Mouse (Mus musculus) MEL (cell line): Measurements from ENCODE around the gene Etfdh. TPM values are rescaled to one million over a fixed set of nuclear protein-coding genes. Genes with fewer than 3 reads are reported as not detected.

Source experiments
- DNase-seq: peaks from one replicate; pipeline ENCODE4 v3.0.0; 2011; ENCODE audit warnings: low read depth, low spot score
- H3K27ac ChIP-seq: 2 replicates; pipeline ENCODE4 v1.5.1; 2012; ENCODE audit warnings: low read depth, mild to moderate bottlenecking, control low read depth, low read length, moderate library complexity; ENCODE audit not compliant: control insufficient read depth
- H3K27me3 ChIP-seq, 2 experiments: fragments of 150-350 bp in 1 of 2; sonication (generic) in 1 of 2; 2 replicates each; pipeline ENCODE4 v1.6.1; 2012; ENCODE audit warnings: low read length in 2 of 2, mild to moderate bottlenecking in 2 of 2, improper control_type of control experiment in 1 of 2, moderate library complexity in 1 of 2; ENCODE audit not compliant: insufficient read depth in 2 of 2, control insufficient read depth in 1 of 2
- H3K36me3 ChIP-seq, 2 experiments: 2 replicates each; pipeline ENCODE4 v1.6.1; 2012 to 2014; ENCODE audit warnings: low read length in 2 of 2, improper control_type of control experiment in 1 of 2, inconsistent platforms in 1 of 2, mild to moderate bottlenecking in 1 of 2; ENCODE audit not compliant: insufficient read depth in 2 of 2, control insufficient read depth in 1 of 2
- H3K4me1 ChIP-seq, 2 experiments: fragments of 150-350 bp in 1 of 2; sonication (generic) in 1 of 2; 2 replicates each; pipeline ENCODE4 v1.6.1; 2012; ENCODE audit warnings: low read length in 2 of 2, improper control_type of control experiment in 1 of 2, mild to moderate bottlenecking in 1 of 2; ENCODE audit not compliant: insufficient read depth in 2 of 2, control insufficient read depth in 1 of 2
- H3K4me3 ChIP-seq, 2 experiments: fragments of 150-350 bp in 1 of 2; sonication (generic) in 1 of 2; 2 replicates each; pipeline ENCODE4 v1.5.1; 2012; ENCODE audit warnings: low read depth in 2 of 2, low read length in 2 of 2, mild to moderate bottlenecking in 2 of 2, moderate library complexity in 2 of 2, control low read depth in 1 of 2, improper control_type of control experiment in 1 of 2; ENCODE audit not compliant: control insufficient read depth in 1 of 2, insufficient read depth in 1 of 2
- H3K79me2 ChIP-seq: 2 replicates; pipeline ENCODE4 v1.6.1; 2012; ENCODE audit warnings: mild to moderate bottlenecking, low read length, moderate library complexity; ENCODE audit not compliant: control insufficient read depth, poor library complexity, insufficient read depth
- H3K9ac ChIP-seq: 2 replicates; pipeline ENCODE4 v1.6.1; 2012; ENCODE audit warnings: low read depth, mild to moderate bottlenecking, control low read depth, low read length, moderate library complexity; ENCODE audit not compliant: control insufficient read depth, poor library complexity, severe bottlenecking
- H3K9me3 ChIP-seq: fragments of 150-350 bp; sonication (generic); replicated peaks from 2 replicates; pipeline ENCODE4 v1.6.1; 2012; ENCODE audit warnings: mild to moderate bottlenecking, low read length, improper control_type of control experiment, moderate library complexity; ENCODE audit not compliant: insufficient read depth
- BHLHE40 ChIP-seq: IDR thresholded peaks from 2 replicates; pipeline ENCODE4 v1.6.1; 2012; ENCODE audit warnings: low read depth, mild to moderate bottlenecking, inconsistent platforms, low read length, improper control_type of control experiment, borderline replicate concordance
- CTCF ChIP-seq, 3 experiments: IDR thresholded peaks in 2 of 3; conservative IDR thresholded peaks in 1 of 3; 2 replicates each; pipeline ENCODE4 v1.5.1; 2011 to 2012; ENCODE audit warnings: low read length in 3 of 3, low read depth in 2 of 3, mild to moderate bottlenecking in 2 of 3, improper control_type of control experiment in 1 of 3, inconsistent platforms in 1 of 3, mixed read lengths in 1 of 3, moderate library complexity in 1 of 3; ENCODE audit not compliant: control insufficient read depth in 1 of 3, insufficient read depth in 1 of 3, poor library complexity in 1 of 3, severe bottlenecking in 1 of 3
- ELF1 ChIP-seq: IDR thresholded peaks from 2 replicates; pipeline ENCODE4 v1.6.1; 2014; ENCODE audit warnings: low read depth, mild to moderate bottlenecking, inconsistent platforms, low read length, improper control_type of control experiment, moderate library complexity
- ETS1 ChIP-seq: IDR thresholded peaks from 2 replicates; pipeline ENCODE4 v1.6.1; 2012; ENCODE audit warnings: low read depth, mild to moderate bottlenecking, inconsistent platforms, low read length, improper control_type of control experiment, moderate library complexity
- GABPA ChIP-seq: IDR thresholded peaks from 2 replicates; pipeline ENCODE4 v1.6.1; 2012; ENCODE audit warnings: low read depth, mild to moderate bottlenecking, inconsistent platforms, low read length, improper control_type of control experiment, moderate library complexity
- GATA1 ChIP-seq: IDR thresholded peaks from 2 replicates; pipeline ENCODE4 v1.6.1; 2011; ENCODE audit warnings: low read depth, low read length, improper control_type of control experiment
- HCFC1 ChIP-seq: IDR thresholded peaks from 2 replicates; pipeline ENCODE4 v1.6.1; 2012; ENCODE audit warnings: low read depth, mild to moderate bottlenecking, inconsistent platforms, low read length, improper control_type of control experiment, moderate library complexity
- MAX ChIP-seq: IDR thresholded peaks from 2 replicates; pipeline ENCODE4 v1.6.1; 2011; ENCODE audit warnings: low read length, improper control_type of control experiment
- MAZ ChIP-seq: IDR thresholded peaks from 2 replicates; pipeline ENCODE4 v1.6.1; 2012; ENCODE audit warnings: low read depth, mild to moderate bottlenecking, inconsistent platforms, low read length, improper control_type of control experiment
- MXI1 ChIP-seq: IDR thresholded peaks from 2 replicates; pipeline ENCODE4 v1.6.1; 2011; ENCODE audit warnings: mild to moderate bottlenecking, low read depth, low read length, improper control_type of control experiment
- MYB ChIP-seq: IDR thresholded peaks from 2 replicates; pipeline ENCODE4 v1.6.1; 2011; ENCODE audit warnings: mild to moderate bottlenecking, low read depth, low read length, improper control_type of control experiment
- MYC ChIP-seq: IDR thresholded peaks from 2 replicates; pipeline ENCODE4 v1.6.1; 2011; ENCODE audit warnings: low read depth, mild to moderate bottlenecking, low read length, improper control_type of control experiment, moderate library complexity
- NRF1 ChIP-seq: IDR thresholded peaks from 2 replicates; pipeline ENCODE4 v1.6.1; 2014; ENCODE audit warnings: low read depth, mild to moderate bottlenecking, inconsistent platforms, low read length, improper control_type of control experiment, moderate library complexity; ENCODE audit not compliant: poor library complexity, insufficient read depth, severe bottlenecking
- POLR2A ChIP-seq, 2 experiments: IDR thresholded peaks; 2 replicates each; pipeline ENCODE4 v1.6.1; 2011 to 2012; ENCODE audit warnings: low read length in 2 of 2, mild to moderate bottlenecking in 2 of 2, control low read depth in 1 of 2, improper control_type of control experiment in 1 of 2, low read depth in 1 of 2, moderate library complexity in 1 of 2; ENCODE audit not compliant: control insufficient read depth in 1 of 2, insufficient read depth in 1 of 2, poor library complexity in 1 of 2
- POLR2AphosphoS2 ChIP-seq: IDR thresholded peaks from 2 replicates; pipeline ENCODE4 v1.6.1; 2011; ENCODE audit warnings: low read length, improper control_type of control experiment
- RAD21 ChIP-seq: IDR thresholded peaks from 2 replicates; pipeline ENCODE4 v1.6.1; 2011; ENCODE audit warnings: mild to moderate bottlenecking, low read depth, low read length, improper control_type of control experiment
- SIN3A ChIP-seq: IDR thresholded peaks from 2 replicates; pipeline ENCODE4 v1.6.1; 2012; ENCODE audit warnings: low read length, improper control_type of control experiment, inconsistent platforms
- SMC3 ChIP-seq: IDR thresholded peaks from 2 replicates; pipeline ENCODE4 v1.6.1; 2011; ENCODE audit warnings: low read depth, low read length, improper control_type of control experiment
- TBP ChIP-seq: IDR thresholded peaks from 2 replicates; pipeline ENCODE4 v1.8.0; 2011; ENCODE audit warnings: low read depth, low read length, improper control_type of control experiment
- TCF12 ChIP-seq: IDR thresholded peaks from 2 replicates; pipeline ENCODE4 v1.6.1; 2014; ENCODE audit warnings: low read depth, mild to moderate bottlenecking, inconsistent platforms, low read length, improper control_type of control experiment, moderate library complexity
- USF1 ChIP-seq: IDR thresholded peaks from 2 replicates; pipeline ENCODE4 v1.6.1; 2014; ENCODE audit warnings: low read depth, mild to moderate bottlenecking, inconsistent platforms, low read length, improper control_type of control experiment, moderate library complexity
- USF2 ChIP-seq, 2 experiments: IDR thresholded peaks; 2 replicates each; pipeline ENCODE4 v1.6.1; 2011 to 2012; ENCODE audit warnings: improper control_type of control experiment in 2 of 2, low read length in 2 of 2, borderline replicate concordance in 1 of 2, inconsistent platforms in 1 of 2, low read depth in 1 of 2, mild to moderate bottlenecking in 1 of 2; ENCODE audit not compliant: insufficient read depth in 1 of 2
- ZC3H11A ChIP-seq: IDR thresholded peaks from 2 replicates; pipeline ENCODE4 v1.6.1; 2012; ENCODE audit warnings: low read depth, mild to moderate bottlenecking, inconsistent platforms, low read length, improper control_type of control experiment
- ZKSCAN1 ChIP-seq: IDR thresholded peaks from 2 replicates; pipeline ENCODE4 v1.6.1; 2012; ENCODE audit warnings: low read depth, mild to moderate bottlenecking, inconsistent platforms, low read length, improper control_type of control experiment, moderate library complexity
- polyA plus RNA-seq, 2 experiments: library from polyadenylated mRNA; stranded (reverse) in 1 of 2; unstranded in 1 of 2; fragments of >175 nt in 1 of 2; fragments of >200 nt in 1 of 2; gene quantifications; 2 replicates each; pipeline versions ENCODE4 v1.2.1 to v1.2.4; 2012; ENCODE audit warnings: low replicate concordance in 2 of 2, low read depth in 1 of 2; ENCODE audit not compliant: insufficient read length in 2 of 2, insufficient read depth in 1 of 2, missing spikeins in 1 of 2
- total RNA-seq: library from RNA; depleted of rRNA; stranded (reverse); fragments of 300-350 nt; gene quantifications from 2 replicates; pipeline ENCODE4 v1.2.3, GENCODE M21; 2012; rRNA removed

Etfdh gene
- total RNA-seq (34.2 and 37.6 TPM in 2 replicates), polyA plus RNA-seq (10 to 100 TPM in 1 of 2 experiments, not detected in 1; 47.7 TPM)

GRCm38 (mm10) chr3:79629416-79629730, at the start of gene Etfdh:
Gene Etfdh, minus strand, starts transcription at chr3:79629500.
- Histone ChIP-seq H3K27ac (peak within 1 kb of the TSS; percentile 66), H3K9me3 (no peaks in the 10 kb centered on the region), H3K79me2 (peaks cover 7% of the 10 kb centered on the region), H3K4me3 (peak within 1 kb of the TSS; percentile 78 to 87), H3K9ac (peak within 1 kb of the TSS; percentile 88), H3K27me3 (no peaks in the 10 kb centered on the region), H3K4me1 (no peaks in the 10 kb centered on the region), H3K36me3 (peaks cover 1 to 6% of the 10 kb centered on the region in 2 experiments; a peak in 2 of 4 replicates)
- no peak for TF ChIP-seq MYB
- TF ChIP-seq POLR2AphosphoS2: no peak
- TF ChIP-seq GATA1: no peak
- no peak for TF ChIP-seq ZC3H11A
- no peak for TF ChIP-seq SMC3
- TF ChIP-seq POLR2A (IDR thresholded peaks at IDR 0.05; ENCODE audit: control insufficient read depth in 1 of 2, insufficient read depth in 1 of 2, low read depth in 1 of 2, low read length in 2 of 2, poor library complexity in 1 of 2): no peak
- no peak for TF ChIP-seq TBP
- TF ChIP-seq GABPA: no peak
- no peak for TF ChIP-seq USF2 (IDR thresholded peaks at IDR 0.05; ENCODE audit: borderline replicate concordance in 1 of 2, insufficient read depth in 1 of 2, low read depth in 1 of 2, low read length in 2 of 2)
- no peak for TF ChIP-seq HCFC1
- no peak for TF ChIP-seq ZKSCAN1
- TF ChIP-seq MAZ: no peak
- no peak for TF ChIP-seq BHLHE40
- TF ChIP-seq ELF1: no peak
- no peak for TF ChIP-seq MYC
- no peak for TF ChIP-seq MAX
- peak; percentile 70 for DNase-seq

DNA sequence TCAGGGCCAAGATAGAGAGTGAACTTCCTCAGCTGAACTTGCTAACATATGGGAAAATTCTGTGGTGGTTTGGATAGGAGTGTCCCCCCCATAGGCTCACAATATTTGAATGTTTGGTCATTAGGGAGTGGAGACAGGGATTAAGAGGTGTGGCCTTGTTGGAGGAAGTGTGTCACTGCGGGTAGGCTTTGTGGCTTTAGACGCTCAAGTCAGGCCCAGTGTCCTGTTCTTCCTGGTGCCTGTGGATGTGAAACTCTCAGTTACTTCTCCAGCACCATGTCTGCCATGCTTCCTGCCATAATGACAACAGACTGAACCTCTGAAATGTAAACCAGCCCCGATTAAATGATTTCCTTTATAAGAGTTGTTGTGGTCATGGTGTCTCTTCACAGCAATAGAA, 47.1 kb upstream of the Etfdh start:
- Histone ChIP-seq H3K9ac (no peak overlapping the region), H3K36me3 (no peaks in the 10 kb centered on the region), H3K4me3 (no peak overlapping the region), H3K79me2 (no peaks in the 10 kb centered on the region), H3K27ac (no peak overlapping the region), H3K9me3 (no peaks in the 10 kb centered on the region), H3K4me1 (no peaks in the 10 kb centered on the region), H3K27me3 (no peaks in the 10 kb centered on the region)
- no peak for DNase-seq
- TF ChIP-seq USF1 (no peak), CTCF (IDR thresholded peaks at IDR 0.05 in 2 of 3, conservative IDR thresholded peaks at IDR 0.05 in 1 of 3; ENCODE audit: control insufficient read depth in 1 of 3, insufficient read depth in 1 of 3, low read depth in 2 of 3, low read length in 3 of 3, poor library complexity in 1 of 3, severe bottlenecking in 1 of 3) (no peak), RAD21 (no peak), MXI1 (no peak), ZC3H11A (no peak), TCF12 (no peak), TBP (no peak), ETS1 (no peak), POLR2AphosphoS2 (no peak), NRF1 (no peak), SIN3A (no peak)
